In genomic region chr15:83742018-83742417, GRCm38 (mm10) we compare ENCODE assay signal across 16 mouse cellular contexts. TPM values are rescaled to one million over a fixed set of nuclear protein-coding genes. Genes with fewer than 3 reads are reported as not detected.
DNase-seq lines count a peak whose midpoint lies in the region; ATAC-seq lines count a peak whose summit lies in the region.
"Had no signal": no experiment of that assay in that cellular context is flagged by ENCODE, and none has a peak within 500 bp of the region (broad histone marks: within the 10 kb centered on the region; RNA-seq: fewer than 3 reads in every experiment).

No protein-coding gene starts in this region.

- H3K9me3 ChIP-seq in kidney, embryonic 16.5 days (ENCODE audit: low read length) = no peaks in the 10 kb centered on the region
- H3K9me3 ChIP-seq: liver, embryonic 13.5 days had no signal

- H3K4me2 ChIP-seq in kidney, embryonic 16.5 days (replicated peaks; ENCODE audit: low read depth, low read length) = no peak overlapping the region
- H3K4me2 ChIP-seq: liver, embryonic 13.5 days had no signal

- intact Hi-C loops in gastrocnemius, postnatal 14 days (cut with DNase I; ENCODE audit: low total_unique reads) = no loop called here

- no peaks in the 10 kb centered on the region for H3K36me3 ChIP-seq in kidney, embryonic 16.5 days (ENCODE audit: insufficient read depth, low read length)
- H3K36me3 ChIP-seq: liver, embryonic 13.5 days had no signal

- no peak overlapping the region for H3K4me3 ChIP-seq in kidney, embryonic 16.5 days (ENCODE audit: low read length)
- H3K4me3 ChIP-seq: left cerebral cortex, adult 2 months; liver, embryonic 13.5 days had no signal

- H3K27ac ChIP-seq in kidney, embryonic 16.5 days (ENCODE audit: low read length) = no peak overlapping the region
- H3K27ac ChIP-seq: left cerebral cortex, adult 2 months; liver, embryonic 13.5 days had no signal

- H3K27me3 ChIP-seq in kidney, embryonic 16.5 days (ENCODE audit: insufficient read depth, low read length) = no peaks in the 10 kb centered on the region
- H3K27me3 ChIP-seq: liver, embryonic 13.5 days had no signal

- H3K9ac ChIP-seq in kidney, embryonic 16.5 days (replicated peaks; ENCODE audit: low read length) = no peak overlapping the region
- H3K9ac ChIP-seq: liver, embryonic 13.5 days had no signal

- H3K4me1 ChIP-seq in kidney, embryonic 16.5 days (ENCODE audit: insufficient read depth, low read length) = peaks cover 29% of the 10 kb centered on the region
- H3K4me1 ChIP-seq: liver, embryonic 13.5 days had no signal

- DNase-seq in adrenal gland, postnatal 14 days = peak; percentile 50
- DNase-seq in adrenal gland, postnatal 4 days (ENCODE audit: low spot score in 2 of 2) = no peak
- peak; percentile 13 to 30 for DNase-seq in kidney, adult 8-10 months
- DNase-seq in kidney, postnatal 4 days = peak; percentile 60 to 61
- peak; percentile 59 for DNase-seq in lung, postnatal 36 days
- no peak for DNase-seq in gastrocnemius, postnatal 14 days
- DNase-seq in frontal cortex, postnatal 36 days (ENCODE audit: low spot score in 2 of 2) = no peak
- DNase-seq: cerebellum, adult 11-12 months; embryo, embryonic 11 days; gastrocnemius, postnatal 25 days; liver, embryonic 13.5 days; right cerebral cortex, postnatal 25 days had no signal

- ATAC-seq in kidney, embryonic 16.5 days (ENCODE audit: low FRiP score, low TSS enrichment) = no peak
- ATAC-seq: intestine, embryonic 16.5 days had no signal

- WGBS in kidney, embryonic 16.5 days = 61% methylated on average over 1 of the region's 1 CpGs

RNA-seq across cellular contexts. Expression of gene Scube1, which starts 17.2 kb away (rescaled TPM):
- 5.9 and 6.6 TPM in 2 replicates for total RNA-seq in adrenal gland, postnatal 14 days (2021)
- total RNA-seq in adrenal gland, postnatal 4 days (2021) = 10 to 100 TPM; 12.2 to 14.5 TPM
- polyA plus RNA-seq in kidney, embryonic 16.5 days (2015; fragmentation: Nextera tagmentation; extraction: Ambion mirVana) = 4.8 and 4.9 TPM in 2 replicates
- 1 to 10 TPM; 1.2 to 1.7 TPM for total RNA-seq in gastrocnemius, postnatal 14 days (2021)
- total RNA-seq: megakaryocyte-erythroid progenitor cell, adult 5-6 weeks had no signal

RNA-seq across cellular contexts. Expression of gene Mpped1, which starts 37.2 kb away (rescaled TPM):
- total RNA-seq in adrenal gland, postnatal 14 days (2021) = not detected in 2 replicates
- total RNA-seq in adrenal gland, postnatal 4 days (2021) = 1 to 10 TPM in 1 of 2 experiments, under 1 TPM in 1; 0.50 to 1.6 TPM
- 0.39 and 0.42 TPM in 2 replicates for polyA plus RNA-seq in kidney, embryonic 16.5 days (2015; fragmentation: Nextera tagmentation; extraction: Ambion mirVana)
- total RNA-seq in gastrocnemius, postnatal 14 days (2021) = not detected
- total RNA-seq: gastrocnemius, postnatal 25 days; megakaryocyte-erythroid progenitor cell, adult 5-6 weeks had no signal

Comparison
In these comparisons a context has a peak if more than half of its experiments do, and no peak if none do; other contexts are left out.
1. DNase-seq: peak in adrenal gland, postnatal 14 days (single experiment), kidney, adult 8-10 months (2 of 2), kidney, postnatal 4 days (2 of 2) and lung, postnatal 36 days (single experiment); none in adrenal gland, postnatal 4 days (0 of 2), gastrocnemius, postnatal 14 days (single experiment) and frontal cortex, postnatal 36 days (0 of 2).